Mouse (Mus musculus): ENCODE results near the gene Hoxa9. TPM values are rescaled to one million over a fixed set of nuclear protein-coding genes. Genes with fewer than 3 reads are reported as not detected.

The Hoxa9 gene
- polyA plus RNA-seq, 1 experiment from 2014 or later = 0.06 TPM

DNA sequence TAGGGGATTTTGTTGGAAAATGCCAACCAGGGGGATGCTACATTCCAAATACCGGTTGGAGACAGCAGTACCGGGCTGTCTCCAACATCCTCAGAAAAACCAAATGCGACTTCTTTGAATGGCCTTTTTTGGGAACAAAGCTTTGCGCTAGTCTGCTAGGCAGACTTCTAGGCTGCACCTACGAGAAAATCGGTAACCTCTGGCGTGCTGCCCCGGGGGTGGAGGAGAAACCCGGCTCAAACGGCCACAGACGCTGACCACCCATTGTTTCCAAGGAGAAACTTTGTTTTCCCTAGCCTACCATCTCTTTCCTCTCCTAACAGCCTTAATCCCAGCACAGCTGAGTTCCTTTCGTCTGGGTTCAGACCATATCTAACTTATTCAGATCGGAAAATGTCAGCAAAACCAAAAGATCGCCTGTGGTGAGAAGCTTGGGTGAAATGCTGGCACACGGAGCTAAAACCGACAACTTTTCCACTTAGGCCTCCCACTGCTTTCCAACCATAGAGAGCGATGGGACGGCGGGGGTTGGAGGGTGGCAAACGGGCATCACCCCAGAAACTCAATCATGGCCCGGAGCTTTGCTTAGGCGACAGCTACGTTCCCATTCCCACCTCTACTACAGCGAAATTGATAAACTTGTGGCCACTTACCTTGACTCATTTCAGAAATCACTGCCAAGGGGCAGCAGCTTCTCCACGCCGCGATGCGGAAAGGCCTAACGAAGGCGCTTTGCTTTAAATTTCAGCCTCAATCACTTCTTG, 8.9 kb upstream of the Hoxa9 start:
- no peak overlapping the region for H3K4me3 ChIP-seq (ENCODE audit: low read length)
- H3K36me3 ChIP-seq (ENCODE audit: control insufficient read depth, insufficient read depth, low read length) = no peaks in the 10 kb centered on the region
- ATAC-seq (ENCODE audit: low read depth) = no peak
- no peak overlapping the region for H3K9ac ChIP-seq (ENCODE audit: low read length)
- peak overlapping the region; percentile 15; the same call in 1 of the 2 replicates for H3K4me2 ChIP-seq (ENCODE audit: low read depth, low read length)
- 3% methylated on average over 30 of the region's 30 CpGs for WGBS
- H3K4me1 ChIP-seq (replicated peaks; ENCODE audit: control insufficient read depth, insufficient read depth, low read length) = no peaks in the 10 kb centered on the region; the same call in 1 of the 2 replicates
- no peak overlapping the region for H3K27ac ChIP-seq (ENCODE audit: low read length)
- peaks cover 92% of the 10 kb centered on the region for H3K27me3 ChIP-seq (ENCODE audit: control insufficient read depth, insufficient read depth, low read depth, low read length)
- no peaks in the 10 kb centered on the region for H3K9me3 ChIP-seq (ENCODE audit: control insufficient read depth, low read length)

DNA sequence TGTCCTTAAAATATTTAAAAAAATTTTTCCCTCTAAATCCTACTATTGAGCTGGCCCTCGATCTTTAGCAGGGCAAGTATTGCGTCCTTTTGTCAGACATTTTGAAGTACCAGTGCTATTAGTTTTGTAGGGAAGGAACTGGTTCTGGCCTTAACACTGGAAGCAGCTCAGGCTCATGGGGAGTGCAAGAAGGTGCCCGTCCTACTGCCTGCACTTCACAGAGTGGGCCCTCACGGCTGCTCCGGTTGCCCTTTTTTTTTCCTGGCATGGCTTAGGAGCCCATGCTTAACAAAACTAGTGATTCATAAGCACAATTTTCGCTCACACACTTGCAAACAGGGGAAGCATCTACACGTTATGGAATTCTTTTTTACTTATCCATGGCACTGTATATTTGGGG, 8.1 kb upstream of the Hoxa9 start:
- Histone ChIP-seq H3K4me2 (ENCODE audit: low read depth, low read length) (no peak overlapping the region), H3K36me3 (ENCODE audit: control insufficient read depth, insufficient read depth, low read length) (no peaks in the 10 kb centered on the region), H3K4me3 (ENCODE audit: low read length) (no peak overlapping the region), H3K27me3 (ENCODE audit: control insufficient read depth, insufficient read depth, low read depth, low read length) (peaks cover 92% of the 10 kb centered on the region), H3K9me3 (ENCODE audit: control insufficient read depth, low read length) (no peaks in the 10 kb centered on the region), H3K27ac (ENCODE audit: low read length) (no peak overlapping the region), H3K9ac (ENCODE audit: low read length) (no peak overlapping the region), H3K4me1 (replicated peaks; ENCODE audit: control insufficient read depth, insufficient read depth, low read length) (no peaks in the 10 kb centered on the region; the same call in 1 of the 2 replicates)
- no peak for ATAC-seq (ENCODE audit: low read depth)
- 5% methylated on average over 7 of the region's 7 CpGs for WGBS

DNA sequence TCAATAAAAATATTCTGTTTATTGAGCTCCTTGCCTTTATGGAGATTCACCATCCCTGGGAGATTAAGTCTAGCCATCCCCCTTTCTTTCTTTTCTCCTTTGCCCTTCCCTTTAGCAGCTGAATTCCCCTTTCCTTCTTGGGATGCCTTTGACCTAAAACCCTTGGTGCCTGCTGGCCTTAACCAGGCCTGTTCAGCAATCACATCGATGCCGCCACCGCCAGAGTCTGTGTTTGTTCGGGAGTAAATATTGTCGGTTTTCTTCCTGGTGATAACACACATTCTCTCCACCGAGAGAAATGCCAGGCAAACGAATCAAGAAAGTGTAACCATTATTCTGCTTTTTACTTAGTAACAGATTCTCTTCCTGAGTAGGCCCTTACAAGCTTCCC, 7.3 kb upstream of the Hoxa9 start:
- Histone ChIP-seq H3K27ac (ENCODE audit: low read length) (no peak overlapping the region), H3K9ac (ENCODE audit: low read length) (no peak overlapping the region), H3K9me3 (ENCODE audit: control insufficient read depth, low read length) (no peaks in the 10 kb centered on the region), H3K4me3 (ENCODE audit: low read length) (no peak overlapping the region), H3K4me2 (ENCODE audit: low read depth, low read length) (no peak overlapping the region), H3K27me3 (ENCODE audit: control insufficient read depth, insufficient read depth, low read depth, low read length) (peaks cover 92% of the 10 kb centered on the region), H3K4me1 (replicated peaks; ENCODE audit: control insufficient read depth, insufficient read depth, low read length) (no peaks in the 10 kb centered on the region; the same call in 1 of the 2 replicates), H3K36me3 (ENCODE audit: control insufficient read depth, insufficient read depth, low read length) (no peaks in the 10 kb centered on the region)
- WGBS = 4% methylated on average over 7 of the region's 7 CpGs
- no peak for ATAC-seq (ENCODE audit: low read depth)

DNA sequence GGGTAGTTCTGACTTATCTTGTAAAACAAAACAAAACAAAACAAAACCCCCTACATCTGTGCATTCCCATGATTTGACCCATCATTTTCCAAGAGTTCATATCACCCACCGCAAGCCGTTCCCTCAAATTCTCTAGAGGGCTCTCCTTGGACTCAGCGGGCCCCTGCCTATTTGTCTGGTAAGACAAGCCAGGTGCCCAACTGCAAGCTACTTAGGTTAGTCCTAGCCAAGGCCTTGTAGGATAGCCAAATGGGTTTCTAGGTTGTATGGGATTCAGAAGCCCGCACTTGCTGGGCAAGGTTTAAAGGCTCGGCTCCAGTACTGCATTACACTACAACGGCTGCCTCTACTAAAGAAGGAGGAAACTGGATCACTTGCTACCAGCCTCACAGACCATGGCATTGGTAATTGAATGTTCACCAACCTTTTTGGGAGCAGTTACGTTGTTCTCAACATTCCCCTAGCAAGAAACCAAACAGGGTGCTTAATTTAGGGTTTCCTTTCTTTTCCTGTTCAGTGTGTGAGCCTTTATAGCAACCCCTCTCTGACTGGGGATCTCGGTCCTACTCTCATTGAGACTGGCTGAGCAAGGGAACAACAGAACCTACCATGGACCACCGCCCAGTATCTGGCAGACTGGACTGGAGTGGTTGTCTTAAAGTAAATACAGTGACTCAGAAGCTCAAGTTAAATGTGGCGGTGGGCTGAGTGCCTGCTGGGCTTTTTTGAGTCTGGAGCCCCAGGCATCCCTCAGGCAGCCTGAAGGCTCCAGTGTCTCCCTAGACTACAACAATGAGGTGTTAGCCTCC, 6.7 kb upstream of the Hoxa9 start:
- no peak overlapping the region for H3K9ac ChIP-seq (ENCODE audit: low read length)
- no peak for ATAC-seq (ENCODE audit: low read depth)
- H3K9me3 ChIP-seq (ENCODE audit: control insufficient read depth, low read length) = no peaks in the 10 kb centered on the region
- H3K4me3 ChIP-seq (ENCODE audit: low read length) = no peak overlapping the region
- no peak overlapping the region for H3K4me2 ChIP-seq (ENCODE audit: low read depth, low read length)
- no peak overlapping the region for H3K27ac ChIP-seq (ENCODE audit: low read length)
- 9% methylated on average over 10 of the region's 10 CpGs for WGBS
- no peaks in the 10 kb centered on the region for H3K36me3 ChIP-seq (ENCODE audit: control insufficient read depth, insufficient read depth, low read length)
- peaks cover 91% of the 10 kb centered on the region for H3K27me3 ChIP-seq (ENCODE audit: control insufficient read depth, insufficient read depth, low read depth, low read length)
- no peaks in the 10 kb centered on the region; the same call in 1 of the 2 replicates for H3K4me1 ChIP-seq (replicated peaks; ENCODE audit: control insufficient read depth, insufficient read depth, low read length)

DNA sequence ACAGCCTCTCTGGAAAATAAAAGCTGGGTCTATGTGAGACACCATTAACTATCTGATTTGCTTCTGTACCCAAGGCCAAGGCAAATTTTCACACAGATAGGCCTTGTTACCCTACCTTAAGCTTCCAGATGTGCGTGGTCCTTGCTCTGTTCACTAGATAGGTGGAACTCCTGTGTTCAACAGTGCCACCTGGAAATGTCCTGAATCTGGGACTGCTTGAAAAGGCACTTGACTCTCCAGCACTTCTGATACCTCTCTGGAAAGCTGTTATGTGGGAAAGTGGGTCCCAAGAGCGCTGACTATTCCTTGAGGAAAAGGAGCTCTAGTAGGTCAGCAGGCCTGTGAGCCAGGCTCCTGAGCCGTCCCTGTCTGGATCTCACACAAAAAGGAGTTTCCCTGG, 5.9 kb upstream of the Hoxa9 start:
- ATAC-seq (ENCODE audit: low read depth) = no peak
- WGBS = 19% methylated on average over 3 of the region's 3 CpGs
- Histone ChIP-seq H3K36me3 (ENCODE audit: control insufficient read depth, insufficient read depth, low read length) (no peaks in the 10 kb centered on the region), H3K9ac (ENCODE audit: low read length) (no peak overlapping the region), H3K27me3 (ENCODE audit: control insufficient read depth, insufficient read depth, low read depth, low read length) (peaks cover 92% of the 10 kb centered on the region), H3K4me3 (ENCODE audit: low read length) (no peak overlapping the region), H3K9me3 (ENCODE audit: control insufficient read depth, low read length) (no peaks in the 10 kb centered on the region), H3K4me1 (replicated peaks; ENCODE audit: control insufficient read depth, insufficient read depth, low read length) (no peaks in the 10 kb centered on the region; the same call in 1 of the 2 replicates), H3K27ac (ENCODE audit: low read length) (no peak overlapping the region), H3K4me2 (ENCODE audit: low read depth, low read length) (no peak overlapping the region)

DNA sequence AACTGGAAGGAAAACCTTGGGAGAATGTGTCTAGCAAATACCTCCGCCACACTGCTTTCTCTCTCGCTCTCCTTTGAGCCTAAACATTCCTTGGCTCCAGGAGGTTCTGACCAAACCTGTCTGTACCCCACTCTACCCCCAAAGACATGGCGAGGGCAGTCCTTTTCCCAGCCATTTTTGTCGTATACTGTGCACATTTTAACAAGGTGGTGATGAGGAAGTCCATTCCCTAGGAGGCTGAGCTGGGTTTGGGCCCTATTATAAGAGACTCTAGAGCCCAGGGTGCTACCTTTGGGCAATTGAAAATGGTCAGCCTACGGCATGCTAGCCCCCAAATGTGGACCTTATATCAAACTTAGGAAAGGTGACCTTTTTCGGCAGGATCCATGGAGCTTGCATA, 5.0 kb upstream of the Hoxa9 start:
- no peaks in the 10 kb centered on the region for H3K36me3 ChIP-seq (ENCODE audit: control insufficient read depth, insufficient read depth, low read length)
- no peak overlapping the region for H3K4me2 ChIP-seq (ENCODE audit: low read depth, low read length)
- no peak overlapping the region for H3K9ac ChIP-seq (ENCODE audit: low read length)
- H3K27ac ChIP-seq (ENCODE audit: low read length) = no peak overlapping the region
- no peaks in the 10 kb centered on the region for H3K9me3 ChIP-seq (ENCODE audit: control insufficient read depth, low read length)
- no peak overlapping the region for H3K4me3 ChIP-seq (ENCODE audit: low read length)
- peaks cover 88% of the 10 kb centered on the region for H3K27me3 ChIP-seq (ENCODE audit: control insufficient read depth, insufficient read depth, low read depth, low read length)
- ATAC-seq (ENCODE audit: low read depth) = no peak
- no peaks in the 10 kb centered on the region; the same call in 1 of the 2 replicates for H3K4me1 ChIP-seq (replicated peaks; ENCODE audit: control insufficient read depth, insufficient read depth, low read length)
- 18% methylated on average over 6 of the region's 6 CpGs for WGBS

DNA sequence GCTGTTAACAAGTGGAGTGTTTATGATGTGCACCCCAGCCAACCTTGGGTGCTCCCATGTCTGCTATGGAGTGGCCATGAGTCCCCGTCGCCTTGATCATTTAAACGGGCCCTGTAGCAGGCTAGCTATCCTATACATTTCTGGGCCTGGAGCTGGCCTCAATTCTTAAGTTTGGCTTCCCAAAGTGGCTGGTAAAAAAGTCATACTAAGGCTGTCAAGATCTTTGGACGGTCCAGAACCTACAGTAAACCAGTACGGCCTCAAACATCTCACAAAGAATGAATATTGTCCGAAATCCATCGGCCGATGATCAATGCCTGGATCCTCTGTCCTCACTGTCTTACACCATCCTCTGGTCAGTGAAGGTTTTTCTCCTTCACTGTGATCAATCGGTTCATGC, 4.4 kb upstream of the Hoxa9 start:
- Histone ChIP-seq H3K4me1 (replicated peaks; ENCODE audit: control insufficient read depth, insufficient read depth, low read length) (peaks cover 2% of the 10 kb centered on the region; the same call in 1 of the 2 replicates), H3K9me3 (ENCODE audit: control insufficient read depth, low read length) (no peaks in the 10 kb centered on the region), H3K4me3 (ENCODE audit: low read length) (no peak overlapping the region), H3K27ac (ENCODE audit: low read length) (no peak overlapping the region), H3K4me2 (ENCODE audit: low read depth, low read length) (no peak overlapping the region), H3K27me3 (ENCODE audit: control insufficient read depth, insufficient read depth, low read depth, low read length) (peaks cover 89% of the 10 kb centered on the region), H3K9ac (ENCODE audit: low read length) (no peak overlapping the region), H3K36me3 (ENCODE audit: control insufficient read depth, insufficient read depth, low read length) (no peaks in the 10 kb centered on the region)
- ATAC-seq (ENCODE audit: low read depth) = no peak
- WGBS = 27% methylated on average over 9 of the region's 9 CpGs

DNA sequence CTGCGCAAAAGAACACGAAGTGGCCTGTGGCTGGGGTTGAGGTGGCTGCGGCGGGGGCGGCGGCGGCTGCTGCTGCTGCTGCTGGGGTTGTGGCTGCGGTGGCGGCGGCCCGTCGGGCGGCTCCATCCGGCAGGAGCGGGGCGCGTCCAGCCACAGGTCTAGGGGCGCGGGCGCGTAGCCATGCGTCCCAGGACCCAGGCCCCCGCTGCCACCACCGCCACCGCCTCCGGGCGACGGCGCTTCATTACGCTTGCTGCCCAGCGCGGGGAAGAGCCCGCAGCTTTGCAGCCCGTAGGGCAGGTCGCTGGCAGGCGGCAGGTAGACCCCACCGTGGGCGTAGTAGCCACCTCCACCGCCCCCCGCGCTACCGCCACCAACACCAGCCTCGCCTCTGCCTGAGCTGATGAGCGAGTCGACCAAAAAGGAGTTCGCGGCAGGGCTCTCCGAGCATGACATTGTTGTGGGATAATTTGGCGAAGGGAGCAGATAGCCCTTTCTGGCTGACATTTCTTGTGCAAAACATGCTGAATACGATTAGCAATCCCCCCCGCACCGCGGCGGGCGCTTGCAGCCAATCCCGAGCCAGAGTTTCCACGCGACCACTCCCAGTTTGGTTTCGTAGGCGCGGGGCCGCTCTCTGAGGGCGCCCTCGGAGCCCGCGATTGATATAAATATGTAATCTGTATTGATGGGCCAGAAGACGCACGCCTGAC, 3.7 kb upstream of the Hoxa9 start:
- no peak overlapping the region for H3K4me3 ChIP-seq (ENCODE audit: low read length)
- H3K36me3 ChIP-seq (ENCODE audit: control insufficient read depth, insufficient read depth, low read length) = no peaks in the 10 kb centered on the region
- no peaks in the 10 kb centered on the region for H3K9me3 ChIP-seq (ENCODE audit: control insufficient read depth, low read length)
- H3K4me1 ChIP-seq (replicated peaks; ENCODE audit: control insufficient read depth, insufficient read depth, low read length) = peaks cover 2% of the 10 kb centered on the region; the same call in 1 of the 2 replicates
- H3K4me2 ChIP-seq (ENCODE audit: low read depth, low read length) = no peak overlapping the region
- H3K27me3 ChIP-seq (ENCODE audit: control insufficient read depth, insufficient read depth, low read depth, low read length) = peaks cover 88% of the 10 kb centered on the region
- H3K9ac ChIP-seq (ENCODE audit: low read length) = no peak overlapping the region
- no peak overlapping the region for H3K27ac ChIP-seq (ENCODE audit: low read length)
- ATAC-seq (ENCODE audit: low read depth) = no peak
- 1% methylated on average over 58 of the region's 68 CpGs for WGBS
